Mouse (Mus musculus) kidney, postnatal 36 days (tissue): ENCODE data around the gene Obox8.
A peak's percentile ranks its signal among the peaks of the same experiment; 100 is the strongest.

Source experiments
- DNase-seq, 2 experiments: peaks; one replicate each; pipeline ENCODE4 v3.0.0; 2021 to 2022; ENCODE audit warnings: mixed read lengths in 2 of 2

Gene Obox8

DNA sequence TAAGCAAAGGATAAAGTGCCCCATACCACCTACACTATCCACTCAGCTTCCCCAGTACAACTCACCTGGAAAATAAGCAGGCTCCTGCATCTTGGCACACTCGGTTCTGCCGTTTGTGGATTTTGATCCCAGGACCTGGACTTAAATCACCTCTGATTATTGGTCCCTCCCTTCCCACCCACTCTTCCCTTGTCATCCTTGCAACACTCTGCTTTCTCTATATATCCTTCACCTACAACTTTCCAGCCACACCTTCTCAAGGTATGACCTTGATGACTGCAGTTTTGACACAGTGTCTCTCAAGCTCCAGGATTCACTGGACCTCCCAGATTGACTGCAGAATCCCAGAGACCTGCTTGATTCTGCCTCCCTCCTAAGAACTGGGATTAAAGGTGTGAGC lies at the start of gene Obox8:
Gene Obox8 (minus strand): TSS at position 101 of the 400 bp plus-strand sequence.
- DNase-seq: no peak

DNA sequence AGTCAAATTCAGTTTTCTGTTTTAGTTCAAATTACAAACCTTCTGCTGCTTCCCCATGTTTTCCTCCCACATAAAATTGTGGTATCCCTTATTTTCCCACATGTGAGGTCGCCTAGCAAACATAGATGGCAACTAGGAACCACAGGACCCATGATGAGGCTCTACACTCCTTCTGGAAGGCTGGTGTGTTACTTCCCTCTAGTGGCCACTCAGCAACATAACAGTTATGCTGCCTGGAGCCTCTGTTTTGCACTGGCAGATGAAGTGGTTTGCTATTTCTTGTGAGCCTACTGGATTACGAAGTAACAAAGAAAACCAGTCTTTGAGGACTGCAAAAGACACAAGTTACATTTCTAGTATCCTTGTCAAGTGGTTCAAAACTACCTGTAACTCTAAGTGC lies 16.1 kb downstream of the Obox8 start:
- peak in 1 of 2 experiments; percentile 20 for DNase-seq

DNA sequence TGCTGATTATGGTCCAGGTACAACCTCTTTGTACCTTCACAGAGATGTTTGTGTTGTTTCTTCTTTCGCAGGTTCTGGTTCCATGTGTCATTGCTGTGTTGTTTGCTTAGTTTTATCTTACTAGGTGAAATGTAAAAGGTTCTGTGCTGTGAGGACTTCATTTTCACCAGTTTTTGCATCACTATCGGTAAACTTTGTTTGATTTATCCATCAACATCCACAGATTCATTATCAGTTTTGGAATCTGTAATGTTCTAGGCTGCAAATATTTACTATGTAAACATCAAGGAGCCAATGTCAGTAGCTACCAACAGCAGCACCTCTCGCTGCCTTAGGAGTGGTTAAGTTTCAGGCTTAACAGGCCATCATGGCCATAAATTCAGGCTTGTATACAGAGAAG lies 24.7 kb downstream of the Obox8 start:
- no peak for DNase-seq

DNA sequence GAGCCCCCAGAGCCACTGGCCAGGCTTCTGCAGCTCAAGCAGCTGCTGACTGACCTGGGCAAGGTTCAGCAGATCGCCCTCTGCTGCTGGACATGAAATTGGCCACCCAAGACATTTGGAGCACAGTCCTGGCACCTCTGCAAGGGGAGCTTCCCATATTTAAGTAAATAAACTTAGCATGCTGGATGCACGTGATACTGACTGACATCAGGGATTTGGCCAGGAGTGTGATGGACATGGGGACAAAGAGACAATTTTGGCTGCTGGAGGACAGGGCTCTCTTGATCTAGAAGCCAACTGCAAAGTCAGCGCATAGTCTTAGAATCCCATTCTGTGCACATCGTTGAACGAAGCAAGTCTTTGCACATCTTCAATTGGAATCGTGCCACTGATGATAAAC lies 25.8 kb downstream of the Obox8 start:
- peak in 1 of 2 experiments; percentile 5 for DNase-seq
